Comparison of ENCODE assay signal across 19 mouse cellular contexts in the genomic region with DNA sequence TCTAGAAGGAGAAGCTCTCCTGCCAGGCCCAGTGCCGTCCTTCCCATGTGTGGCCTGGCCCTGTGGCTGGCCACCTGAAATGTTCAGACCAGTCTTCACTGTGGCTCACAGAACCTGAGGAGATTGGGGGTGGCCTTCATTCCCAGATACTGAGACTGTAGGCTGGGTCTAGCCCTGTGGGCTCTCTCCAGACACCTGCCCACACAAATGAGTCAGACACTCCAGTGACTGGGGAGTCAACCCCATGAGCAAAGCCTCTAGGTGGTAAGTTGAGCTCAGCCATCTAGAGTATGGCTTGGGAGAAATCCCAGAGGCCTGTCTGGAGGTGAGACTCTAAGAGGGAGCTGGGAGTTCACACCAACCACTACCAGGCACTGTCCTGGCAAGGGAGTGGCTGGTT. TPM values are rescaled to one million over a fixed set of nuclear protein-coding genes. Genes with fewer than 3 reads are reported as not detected.
"Had no signal": no experiment of that assay in that cellular context is flagged by ENCODE, and none has a peak within 500 bp of the region (broad histone marks: within the 10 kb centered on the region; RNA-seq: fewer than 3 reads in every experiment).

No protein-coding gene starts in this region.

- H3K27ac ChIP-seq: midbrain, embryonic 10.5 days; midbrain, embryonic 12.5 days; neural tube, embryonic 13.5 days; neural tube, embryonic 15.5 days had no signal

- ATAC-seq: midbrain, embryonic 16.5 days had no signal

- H3K4me3 ChIP-seq: midbrain, embryonic 10.5 days; midbrain, embryonic 12.5 days; myocyte; neural tube, embryonic 13.5 days; neural tube, embryonic 15.5 days had no signal

- DNase-seq: lung, adult 18-20 months; lung, embryonic 14.5 days; lung, postnatal 10 days; lung, postnatal 4 days; midbrain, embryonic 14.5 days; retina, postnatal 1 day; right cerebral cortex, postnatal 14 days; spleen, adult 18-20 months; thymus, adult 18-20 months; thymus, postnatal 14 days; thymus, postnatal 36 days had no signal

RNA-seq across cellular contexts. Expression of gene Ppp2r2c, which starts 53.6 kb away (rescaled TPM):
- total RNA-seq: megakaryocyte, adult 5-6 weeks; megakaryocyte-erythroid progenitor cell, adult 5-6 weeks had no signal
